Mouse (Mus musculus) heart, adult 2 months (tissue): ENCODE measurements around the gene Adcy2. TPM values are rescaled to one million over a fixed set of nuclear protein-coding genes. Genes with fewer than 3 reads are reported as not detected.

Experiments
- DNase-seq, 2 experiments: peaks; one replicate each; pipeline ENCODE4 v3.0.0; 2021
- H3K27ac ChIP-seq: fragments of 200-600 bp; 2 replicates; pipeline ENCODE4 v1.8.1; 2022
- H3K27me3 ChIP-seq: fragments of 200-500 bp; 2 replicates; pipeline ENCODE4 v1.6.1; 2012; ENCODE audit warnings: mild to moderate bottlenecking, low read length, inconsistent platforms, mixed read lengths; ENCODE audit not compliant: control insufficient read depth, insufficient read depth
- H3K36me3 ChIP-seq: fragments of 200-500 bp; 2 replicates; pipeline ENCODE4 v1.6.1; 2012; ENCODE audit warnings: low read length, inconsistent platforms; ENCODE audit not compliant: control insufficient read depth, insufficient read depth
- H3K4me1 ChIP-seq: fragments of 200-500 bp; 2 replicates; pipeline ENCODE4 v1.6.1; 2011; ENCODE audit warnings: low read length; ENCODE audit not compliant: control insufficient read depth, insufficient read depth
- H3K4me3 ChIP-seq: fragments of 200-600 bp; 2 replicates; pipeline ENCODE4 v1.8.1; 2022
- H3K79me2 ChIP-seq: fragments of 200-500 bp; replicated peaks from 2 replicates; pipeline ENCODE4 v1.6.1; 2012; ENCODE audit warnings: mild to moderate bottlenecking, inconsistent platforms, low read length, moderate library complexity, mixed read lengths; ENCODE audit not compliant: control insufficient read depth, insufficient read depth
- H3K9ac ChIP-seq: fragments of 200-500 bp; 2 replicates; pipeline ENCODE4 v1.6.1; 2012; ENCODE audit warnings: low read depth, mild to moderate bottlenecking, control low read depth, inconsistent platforms, low read length, mixed read lengths
- CTCF ChIP-seq: fragments of 200-600 bp; IDR thresholded peaks from 2 replicates; pipeline ENCODE4 v1.8.1; 2022; ENCODE audit warnings: antibody characterized with exemption, mild to moderate bottlenecking, moderate library complexity
- EP300 ChIP-seq: fragments of 200-500 bp; IDR thresholded peaks from 2 replicates; pipeline ENCODE4 v1.6.1; 2011; ENCODE audit warnings: low read depth, low read length, control low read depth; ENCODE audit not compliant: insufficient read depth
- POLR2A ChIP-seq: fragments of 200-500 bp; IDR thresholded peaks from 2 replicates; pipeline ENCODE4 v1.6.1; 2011; ENCODE audit warnings: mild to moderate bottlenecking, low read depth, low read length, control low read depth; ENCODE audit not compliant: insufficient read depth
- WGBS: fragments of 180-500 bp; shearing (Covaris S2); methylation state at CpG from one replicate; pipeline ENCODE4 v1.1.7; 2018; 5-methylcytosine and 5-hydroxymethylcytosine counted together
- intact Hi-C: fragments of 180-260 bp; cut with DNase I; formaldehyde crosslinking; loops from one replicate; pipeline ENCODE4 v1.15.1; 2025
- polyA plus RNA-seq: library from polyadenylated mRNA; depleted of rRNA; stranded (reverse); fragments of >200 nt; gene quantifications from 2 replicates; pipeline ENCODE4 v1.2.3, GENCODE M21; 2012
- total RNA-seq, 2 experiments: library from RNA; stranded (reverse); gene quantifications; 2 replicates each; pipeline ENCODE4 v1.2.3; 2021

Adcy2 gene
- total and polyA plus RNA-seq, 3 experiments = 0.16 to 0.43 (median 0.32) TPM

- WGBS = 42% methylated on average over 3 of the region's 3 CpGs
These were observed 151.1 kb downstream of the Adcy2 start for GRCm38 (mm10) chr13:68848265-68848664.

GRCm38 (mm10) chr13:68839517-68839916 is 159.8 kb downstream of the Adcy2 start:
- no peak overlapping the region for H3K27ac ChIP-seq
- H3K9ac ChIP-seq = no peak overlapping the region
- no peaks in the 10 kb centered on the region for H3K36me3 ChIP-seq
- H3K4me3 ChIP-seq = no peak overlapping the region
- no peaks in the 10 kb centered on the region for H3K27me3 ChIP-seq
- H3K79me2 ChIP-seq = no peaks in the 10 kb centered on the region
- intact Hi-C loops = no loop called here
- H3K4me1 ChIP-seq = no peaks in the 10 kb centered on the region
- TF ChIP-seq EP300 (no peak), POLR2A (no peak), CTCF (no peak)
- WGBS = 51% methylated on average over 2 of the region's 2 CpGs
- no peak for DNase-seq

More at GRCm38 (mm10) chr13:68848265-68848664, 151.1 kb downstream of the Adcy2 start:
- no peak overlapping the region for H3K9ac ChIP-seq
- H3K79me2 ChIP-seq = no peaks in the 10 kb centered on the region
- H3K27ac ChIP-seq = no peak overlapping the region
- no peaks in the 10 kb centered on the region for H3K27me3 ChIP-seq
- intact Hi-C loops = no loop called here
- no peaks in the 10 kb centered on the region for H3K4me1 ChIP-seq
- no peaks in the 10 kb centered on the region for H3K36me3 ChIP-seq
- TF ChIP-seq EP300 (no peak), POLR2A (no peak), CTCF (no peak)
- no peak overlapping the region for H3K4me3 ChIP-seq
- no peak for DNase-seq

- H3K79me2 ChIP-seq = no peaks in the 10 kb centered on the region
- TF ChIP-seq POLR2A (no peak), EP300 (no peak), CTCF (no peak)
- H3K27ac ChIP-seq = no peak overlapping the region
- H3K27me3 ChIP-seq = no peaks in the 10 kb centered on the region
- H3K4me1 ChIP-seq = no peaks in the 10 kb centered on the region
- DNase-seq = no peak
- H3K9ac ChIP-seq = no peak overlapping the region
- H3K36me3 ChIP-seq = no peaks in the 10 kb centered on the region
- intact Hi-C loops = no loop called here
- no peak overlapping the region for H3K4me3 ChIP-seq
These were observed 163.2 kb downstream of the Adcy2 start for GRCm38 (mm10) chr13:68836183-68836582.

DNA sequence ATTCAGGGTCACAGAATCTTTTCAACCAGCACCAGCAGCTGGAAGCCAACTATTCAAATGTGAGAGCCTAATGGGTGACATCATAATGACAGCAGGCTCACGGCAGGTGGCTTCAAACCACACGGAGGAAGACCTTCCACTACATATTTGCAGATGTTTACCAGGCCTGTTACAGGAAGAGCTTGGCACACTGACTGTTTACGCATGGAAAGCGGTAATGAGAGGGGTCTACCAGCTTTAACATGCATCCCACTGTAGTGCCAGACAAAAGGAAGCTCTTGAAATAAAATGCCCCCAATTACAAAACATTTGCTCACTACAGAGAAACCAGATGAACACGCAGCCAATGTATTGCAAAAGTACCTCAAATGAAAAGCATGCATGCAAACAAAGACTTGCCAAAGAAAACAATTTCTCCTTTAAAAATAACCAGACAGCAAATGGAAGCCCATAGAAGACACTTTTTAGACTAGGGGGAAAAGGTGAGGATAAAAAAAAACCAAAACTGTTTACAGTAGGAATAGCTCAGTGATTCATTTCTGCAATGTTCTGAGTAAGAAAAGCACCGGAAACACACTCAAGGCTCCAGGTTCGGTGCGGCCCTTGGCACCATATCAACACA is 163.8 kb downstream of the Adcy2 start:
- DNase-seq = no peak
- 51% methylated on average over 8 of the region's 8 CpGs for WGBS
- no peaks in the 10 kb centered on the region for H3K4me1 ChIP-seq
- no peaks in the 10 kb centered on the region for H3K36me3 ChIP-seq
- H3K9ac ChIP-seq = no peak overlapping the region
- intact Hi-C loops = no loop called here
- H3K27me3 ChIP-seq = no peaks in the 10 kb centered on the region
- no peaks in the 10 kb centered on the region for H3K79me2 ChIP-seq
- TF ChIP-seq POLR2A (no peak), EP300 (no peak), CTCF (no peak)
- no peak overlapping the region for H3K27ac ChIP-seq
- no peak overlapping the region for H3K4me3 ChIP-seq

DNA sequence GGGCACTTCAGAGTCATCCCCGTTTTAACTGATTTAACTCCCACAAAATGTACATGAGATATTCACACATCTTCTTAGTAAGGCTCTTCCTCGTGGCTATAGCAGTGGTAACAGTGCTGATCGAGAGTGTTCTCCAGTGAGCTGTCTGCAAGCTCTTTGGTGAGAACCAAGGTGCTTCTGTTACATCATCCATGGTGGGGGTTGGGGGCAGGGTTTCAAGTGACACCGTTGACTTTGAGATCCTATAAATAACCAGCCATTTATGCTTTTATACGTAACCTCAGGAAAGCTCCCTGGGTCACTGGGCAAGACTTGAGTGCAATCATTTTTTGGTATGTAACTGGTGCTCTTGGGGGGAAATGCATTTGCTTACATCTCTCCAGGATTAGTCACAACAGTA is 167.2 kb downstream of the Adcy2 start:
- WGBS = 59% methylated on average over 5 of the region's 5 CpGs
- intact Hi-C loops = no loop called here
- TF ChIP-seq POLR2A = no peak
- no peak for TF ChIP-seq EP300
- TF ChIP-seq CTCF = no peak
- H3K79me2 ChIP-seq = no peaks in the 10 kb centered on the region
- no peaks in the 10 kb centered on the region for H3K36me3 ChIP-seq
- H3K27ac ChIP-seq = no peak overlapping the region
- no peaks in the 10 kb centered on the region for H3K27me3 ChIP-seq
- H3K9ac ChIP-seq = no peak overlapping the region
- H3K4me3 ChIP-seq = no peak overlapping the region
- H3K4me1 ChIP-seq = no peaks in the 10 kb centered on the region
- no peak for DNase-seq

GRCm38 (mm10) chr13:68830030-68830759 is 169.1 kb downstream of the Adcy2 start:
- no peak for TF ChIP-seq CTCF
- TF ChIP-seq POLR2A = no peak
- TF ChIP-seq EP300 = no peak
- 77% methylated on average over 6 of the region's 6 CpGs for WGBS
- H3K27ac ChIP-seq = no peak overlapping the region

More at GRCm38 (mm10) chr13:68830030-68830759, 169.1 kb downstream of the Adcy2 start:
- Histone ChIP-seq H3K27me3 (no peaks in the 10 kb centered on the region), H3K79me2 (no peaks in the 10 kb centered on the region), H3K4me1 (no peaks in the 10 kb centered on the region), H3K4me3 (no peak overlapping the region), H3K9ac (no peak overlapping the region), H3K36me3 (no peaks in the 10 kb centered on the region)
- no peak for DNase-seq
- intact Hi-C loops = no loop called here
